Mouse (Mus musculus) embryo, embryonic 11.5 days (tissue): Measurements from ENCODE around the gene Ptgds.

ENCODE experiments used
- DNase-seq: peaks from one replicate; pipeline ENCODE4 v3.0.0-alpha.2; 2012; ENCODE audit warnings: low read depth, low spot score

Gene Ptgds

DNA sequence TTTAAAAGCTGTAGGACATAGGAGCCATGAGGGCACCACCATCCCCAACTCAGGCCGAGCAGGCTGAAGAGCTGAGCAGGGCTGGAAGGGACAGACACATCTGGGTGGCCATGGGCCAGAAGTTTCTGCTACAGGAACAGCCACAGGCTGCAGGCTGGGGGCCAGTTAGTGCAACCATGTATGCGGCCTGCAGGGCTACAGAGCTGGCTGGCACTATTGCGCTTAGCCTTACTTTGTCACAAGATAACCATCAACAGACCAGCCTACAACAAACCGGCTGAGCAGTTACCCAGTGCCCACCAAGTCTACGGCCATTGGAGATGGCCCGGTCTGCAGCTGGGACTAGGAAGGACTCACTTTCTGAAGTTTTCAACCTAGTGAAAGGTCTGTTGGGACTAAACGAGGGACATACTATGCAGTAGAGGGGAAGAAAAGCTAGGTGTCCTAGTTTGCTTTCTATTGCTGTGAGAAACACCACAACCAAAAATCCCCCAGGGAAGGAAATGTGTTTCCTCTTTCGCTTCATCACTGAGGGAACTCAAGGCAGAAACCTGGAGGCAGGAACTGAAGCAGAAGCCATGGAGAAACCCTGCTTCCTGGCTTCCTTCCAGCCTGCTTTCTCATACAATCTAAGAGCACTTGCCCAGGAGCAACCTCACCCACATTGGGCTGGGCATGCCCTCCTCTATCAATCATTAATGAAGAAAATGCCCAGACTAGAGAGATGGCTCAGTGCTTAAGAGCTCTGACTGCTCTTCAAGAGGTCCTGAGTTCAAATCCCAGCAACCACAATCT lies 18.8 kb downstream of the Ptgds start:
- no peak for DNase-seq

DNA sequence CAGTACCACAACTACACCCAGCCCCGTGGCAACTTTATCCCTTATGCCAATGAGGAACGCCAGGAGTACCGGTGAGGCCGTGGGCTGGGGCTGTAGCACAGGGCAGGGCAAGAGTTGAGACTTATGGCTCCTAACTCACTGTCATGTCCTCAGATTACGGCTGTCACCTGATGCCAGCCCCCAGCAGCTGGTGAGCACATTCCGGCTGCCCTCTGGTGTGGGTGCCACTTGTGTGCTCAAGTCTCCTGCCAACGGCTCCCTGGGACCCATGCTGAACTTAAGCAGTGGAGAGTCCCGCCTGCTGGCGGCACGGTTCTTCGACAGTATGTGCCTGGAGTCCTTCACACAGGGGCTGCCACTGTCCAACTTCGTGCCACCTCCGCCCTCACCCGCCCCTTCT lies 27.2 kb downstream of the Ptgds start:
- DNase-seq = no peak

DNA sequence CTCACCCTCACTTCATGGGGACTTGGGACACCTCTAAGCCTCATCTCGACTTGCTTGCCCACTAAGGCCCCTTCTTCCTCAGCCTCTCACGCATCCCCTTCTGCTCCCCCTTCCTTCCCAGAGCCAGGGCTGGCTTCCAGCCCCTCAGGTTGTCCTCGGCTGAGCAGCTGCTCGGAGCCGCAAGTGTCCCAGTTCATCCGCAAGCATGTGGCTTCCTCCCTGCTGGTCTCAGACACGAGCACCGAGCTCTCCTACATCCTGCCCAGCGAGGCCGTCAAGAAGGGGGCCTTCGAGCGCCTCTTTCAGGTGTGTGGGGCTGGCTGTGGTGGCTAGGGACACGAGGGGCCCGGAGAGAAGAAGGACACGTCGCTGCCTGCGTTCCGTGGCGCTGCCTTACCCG lies 28.8 kb downstream of the Ptgds start:
- no peak for DNase-seq

DNA sequence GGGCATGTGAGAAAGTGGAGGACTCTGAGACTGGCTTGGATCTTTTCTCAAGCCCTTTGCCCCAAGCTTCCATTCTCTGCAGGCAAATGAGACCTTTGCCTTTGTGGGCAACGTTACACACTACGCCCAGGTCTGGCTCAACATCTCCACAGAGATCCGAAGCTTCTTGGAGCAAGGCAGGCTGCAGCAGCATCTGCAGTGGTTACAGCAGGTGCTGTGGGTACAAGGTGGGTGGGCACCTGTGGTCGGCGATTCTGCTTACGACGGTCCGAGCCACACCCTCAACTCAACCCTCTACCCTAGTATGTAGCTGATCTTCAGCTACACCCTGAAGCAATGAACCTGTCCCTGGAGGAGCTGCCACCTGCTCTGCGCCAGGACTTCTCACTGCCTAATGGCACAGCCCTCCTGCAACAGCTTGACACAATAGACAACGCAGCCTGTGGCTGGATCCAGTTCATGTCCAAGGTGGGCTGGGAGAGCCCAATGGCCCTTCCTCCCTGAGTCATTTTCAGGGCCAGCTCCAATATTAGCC lies 33.5 kb downstream of the Ptgds start:
- DNase-seq = no peak

DNA sequence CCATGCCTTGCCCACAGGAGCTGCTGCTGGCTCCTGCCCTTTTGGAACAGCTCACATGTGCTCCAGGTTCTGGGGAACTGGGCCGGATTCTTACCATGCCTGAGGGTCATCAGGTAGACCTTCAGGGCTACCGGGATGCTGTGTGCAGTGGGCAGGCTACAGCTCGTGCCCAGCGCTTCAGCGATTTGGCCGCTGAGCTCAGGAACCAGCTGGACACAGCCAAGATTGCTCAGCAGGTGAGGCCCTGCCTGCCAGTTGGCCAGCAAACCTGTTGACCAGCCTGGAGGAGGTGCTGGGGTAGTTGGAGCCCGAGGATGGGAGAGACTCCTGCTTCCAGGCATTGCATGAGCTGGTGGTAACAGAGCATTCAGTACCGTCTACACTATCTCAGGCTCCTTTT lies 35.6 kb downstream of the Ptgds start:
- no peak for DNase-seq

DNA sequence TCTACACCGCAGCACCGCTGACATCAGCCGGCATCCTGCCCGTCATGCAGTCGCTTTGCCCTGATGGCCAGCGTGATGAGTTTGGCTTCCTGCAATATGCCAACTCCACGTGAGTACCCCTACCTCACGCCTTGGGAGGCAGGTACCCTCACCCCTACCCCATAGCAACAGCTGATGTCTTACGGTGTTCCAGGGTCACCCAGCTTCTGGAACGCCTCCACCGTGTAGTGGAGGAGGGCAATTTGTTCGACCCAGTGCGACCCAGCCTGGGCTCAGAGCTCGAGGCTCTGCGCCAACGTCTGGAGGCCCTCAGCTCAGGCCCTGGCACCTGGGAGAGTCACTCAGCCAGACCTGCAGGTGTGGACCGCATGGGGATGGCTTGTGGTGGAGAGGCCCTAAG lies 36.7 kb downstream of the Ptgds start:
- no peak for DNase-seq

DNA sequence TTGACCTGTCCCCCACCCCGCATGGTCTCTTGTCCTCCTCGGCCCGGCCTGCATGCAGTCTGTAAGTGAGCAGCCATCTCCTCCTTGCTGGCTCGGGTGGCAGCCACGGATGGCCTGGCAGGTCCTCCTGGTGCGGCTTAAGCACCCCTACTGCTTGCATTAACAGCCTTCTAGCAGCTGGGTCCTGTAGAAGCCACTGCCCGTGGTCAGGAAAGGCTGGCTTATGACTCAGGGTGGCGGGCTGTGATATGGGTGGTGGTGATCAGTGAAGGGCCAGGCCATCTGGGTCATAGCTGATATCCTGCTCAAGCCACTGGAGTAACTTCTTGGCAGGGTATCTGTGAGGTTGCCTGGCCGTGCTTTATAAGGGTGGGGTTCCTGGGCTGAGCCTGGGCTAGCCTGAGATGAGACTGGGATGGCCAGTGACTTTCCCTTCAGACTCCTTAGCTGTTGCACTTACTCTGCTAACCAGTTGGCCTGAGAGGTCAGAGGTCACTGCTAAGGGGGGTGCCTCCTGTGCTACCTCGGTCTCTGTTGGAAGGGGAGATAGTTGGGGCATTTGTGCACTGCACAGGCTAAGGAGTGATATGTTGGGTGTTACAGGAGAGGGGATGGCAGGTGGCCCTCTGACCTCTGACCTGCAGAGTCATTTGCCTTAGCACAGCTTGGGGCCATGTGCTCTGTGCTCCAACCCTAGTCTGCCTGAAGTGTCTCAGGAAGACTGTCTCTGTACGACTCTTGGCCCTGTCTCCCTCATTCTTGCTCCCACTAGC lies 37.3 kb downstream of the Ptgds start:
- DNase-seq = no peak

DNA sequence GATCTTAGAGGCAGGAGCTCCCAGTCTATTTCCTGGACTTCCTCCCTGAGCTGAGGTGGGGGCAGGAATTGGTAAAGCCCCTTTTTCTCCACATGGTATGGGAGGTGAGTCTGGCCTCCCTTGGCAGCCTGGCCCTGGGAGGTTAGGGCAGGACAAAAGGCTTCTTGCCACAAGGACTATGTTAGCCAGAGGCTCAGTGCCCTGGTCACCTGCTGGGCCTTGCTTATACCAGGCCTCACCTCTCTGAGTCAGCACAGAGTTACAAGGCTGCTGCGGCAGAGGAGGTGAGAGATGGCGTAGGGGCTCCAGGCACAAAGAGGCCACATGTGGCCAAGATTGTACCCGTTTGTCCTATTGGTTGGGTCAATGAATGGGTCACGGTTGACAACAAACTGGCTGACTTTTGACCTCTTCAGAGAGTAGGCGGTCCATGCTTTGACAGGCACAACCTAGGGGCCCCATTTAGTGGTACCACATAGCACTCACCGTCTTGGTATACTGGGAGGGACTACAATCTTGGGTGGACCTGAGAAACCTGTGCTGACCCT lies 38.5 kb downstream of the Ptgds start:
- DNase-seq = no peak

DNA sequence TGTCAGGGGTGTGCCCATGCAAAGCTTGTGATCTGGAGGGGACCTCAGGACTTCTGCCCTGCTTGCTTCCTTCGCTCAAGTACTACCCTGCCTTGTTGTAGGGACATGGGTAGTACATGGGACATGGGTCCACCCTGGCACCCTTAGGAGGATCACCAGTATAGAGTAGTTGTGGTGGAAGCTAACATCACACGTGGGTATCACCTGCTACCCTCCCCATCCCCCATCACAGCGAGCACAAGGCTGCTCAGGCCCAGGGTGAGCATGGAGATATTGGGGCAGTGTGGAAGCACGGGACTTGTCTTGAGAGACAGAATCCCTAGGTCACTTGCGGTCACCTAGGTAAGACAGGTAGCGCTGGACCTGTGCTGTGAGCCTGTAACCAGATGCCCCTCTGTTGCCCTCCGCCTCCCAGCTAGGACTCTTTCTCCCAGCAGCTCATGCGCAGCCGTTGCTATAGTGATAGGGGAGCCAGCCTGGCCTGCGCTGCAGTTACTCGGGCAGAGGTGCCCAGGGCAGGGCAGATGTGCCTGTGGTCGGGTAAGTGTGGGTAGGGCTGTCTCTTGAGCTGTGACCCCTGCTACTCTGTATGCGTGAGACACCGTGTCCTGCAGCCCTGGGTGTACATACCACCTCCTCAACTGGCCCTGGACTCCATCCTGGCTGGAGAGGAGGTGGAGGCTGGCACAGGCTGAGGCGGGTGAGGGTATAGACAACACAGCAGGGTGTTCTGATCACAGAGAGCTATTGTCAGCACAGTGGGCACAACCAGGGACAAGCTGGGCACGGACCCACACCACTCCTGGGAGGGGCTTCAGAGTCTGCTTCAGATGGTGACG lies 39.2 kb downstream of the Ptgds start:
- no peak for DNase-seq

DNA sequence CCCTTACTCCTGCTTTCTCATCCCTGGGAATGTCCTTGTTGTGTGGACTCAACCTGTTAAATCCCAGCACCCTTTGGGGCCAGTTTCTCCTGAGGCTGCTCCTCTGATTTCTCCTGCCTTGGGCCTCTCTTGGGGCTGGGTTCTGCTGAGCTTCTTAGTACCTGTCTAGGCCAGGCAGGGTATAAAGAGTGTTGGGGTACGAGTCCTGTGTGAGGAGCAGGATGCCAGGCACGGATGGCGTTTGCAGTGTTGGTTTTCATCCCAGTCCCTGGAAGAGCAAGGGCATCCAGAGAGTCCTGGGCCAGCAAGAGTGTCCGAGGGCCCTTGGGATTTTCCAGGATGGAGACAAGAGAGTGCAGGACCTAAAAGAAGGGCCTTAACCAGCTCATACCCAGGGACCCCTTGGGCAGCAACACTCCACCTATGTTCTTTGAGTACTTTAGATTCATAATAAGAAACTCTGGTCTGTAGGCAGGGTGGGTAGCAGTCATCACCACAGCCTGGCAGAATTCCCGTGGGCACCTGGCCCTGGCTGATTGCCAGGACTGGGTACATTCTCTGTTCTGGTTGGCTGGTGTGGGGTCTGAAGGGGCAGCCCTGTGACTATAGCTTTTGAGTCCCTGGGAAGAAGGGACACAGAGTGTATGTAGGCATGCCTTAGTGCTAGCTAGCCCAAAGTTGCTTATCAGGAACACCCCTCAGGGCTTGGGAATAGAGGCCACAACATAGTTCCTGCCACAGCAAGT lies 40.2 kb downstream of the Ptgds start:
- no peak for DNase-seq

DNA sequence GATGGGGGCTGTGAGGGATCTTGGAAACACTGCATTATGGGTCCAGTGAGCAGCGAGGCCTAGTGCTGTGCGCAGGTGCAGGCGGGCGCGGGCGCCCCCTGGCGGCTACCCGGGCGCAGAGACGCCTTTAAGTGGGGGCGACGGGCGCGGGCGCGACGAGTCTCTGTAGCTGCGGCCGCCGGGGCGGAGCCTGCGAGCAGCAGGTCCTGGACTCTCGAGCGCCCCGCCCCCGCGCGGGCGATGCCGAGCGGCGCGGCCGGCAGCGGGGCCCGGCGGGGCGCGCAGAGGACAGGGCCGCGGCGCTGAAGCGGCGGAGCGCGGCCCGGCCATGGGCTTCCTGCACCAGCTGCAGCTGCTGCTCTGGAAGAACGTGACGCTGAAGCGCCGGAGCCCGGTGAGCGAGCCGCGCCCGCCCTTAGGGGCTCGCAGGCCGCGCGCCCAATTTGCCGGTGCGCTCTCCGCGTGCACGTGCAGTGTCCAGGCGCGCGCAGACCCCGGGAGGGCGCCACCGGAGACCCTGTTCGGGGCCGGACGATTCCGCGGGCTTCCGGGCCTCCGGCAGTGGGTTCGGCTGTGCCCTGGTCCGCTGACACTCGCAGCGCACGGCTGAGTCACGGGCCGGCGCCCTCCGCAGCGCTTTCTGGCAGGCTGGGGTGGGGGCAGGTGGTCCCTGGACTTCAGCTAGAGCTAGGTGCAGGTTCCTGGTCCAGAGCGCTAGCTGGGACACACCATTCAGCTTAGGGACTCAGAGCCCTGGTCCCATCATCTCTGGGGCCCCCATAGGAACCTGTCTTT lies 41.2 kb downstream of the Ptgds start, which contains the start of gene Abca2:
TSS of gene Abca2 (plus strand) at position 262 of the 795 bp plus-strand sequence.
- peak; percentile 83 for DNase-seq

DNA sequence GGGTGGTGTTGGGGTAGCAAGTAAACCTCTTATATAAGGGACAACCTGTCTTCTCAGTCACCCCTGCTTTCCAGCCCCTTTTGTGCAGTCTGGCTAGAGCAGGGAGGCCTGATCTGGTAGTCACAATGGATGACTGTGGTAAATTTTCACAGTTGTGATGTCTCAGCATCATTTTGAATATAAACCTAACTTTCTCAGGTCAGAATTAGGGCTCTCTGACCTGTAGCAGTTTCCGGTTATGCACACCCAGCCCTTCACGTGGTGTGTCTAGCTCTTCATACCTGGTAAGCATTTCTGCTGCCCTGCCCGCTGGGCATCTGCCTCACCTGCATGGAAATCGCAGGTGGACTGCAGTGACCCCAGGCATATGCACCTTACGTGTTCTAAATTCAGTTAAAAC lies 42.6 kb downstream of the Ptgds start:
- DNase-seq = no peak

DNA sequence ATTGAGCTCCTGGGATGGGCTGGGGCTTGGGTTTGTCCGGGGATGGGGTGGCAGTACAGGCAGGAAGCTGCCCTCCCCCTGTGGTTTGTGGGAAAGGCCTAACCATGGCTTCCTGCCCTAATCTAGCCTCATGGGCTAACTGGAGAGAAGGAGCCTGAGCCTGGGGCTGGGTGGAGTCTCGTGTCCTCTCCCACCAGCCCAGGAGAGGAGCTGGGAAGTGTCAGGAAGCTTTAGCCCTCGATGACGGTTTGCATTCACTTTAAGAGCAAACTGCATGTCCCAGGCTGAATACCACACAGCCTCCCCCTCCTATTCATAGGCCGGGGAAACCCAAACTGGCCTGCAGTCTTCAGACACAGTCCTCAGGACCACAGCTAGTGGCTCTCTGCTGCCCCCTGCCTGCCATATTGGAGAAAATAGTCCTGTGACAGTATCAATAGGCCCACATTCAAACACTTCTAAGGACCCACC lies 43.1 kb downstream of the Ptgds start:
- peak; percentile 56 for DNase-seq

DNA sequence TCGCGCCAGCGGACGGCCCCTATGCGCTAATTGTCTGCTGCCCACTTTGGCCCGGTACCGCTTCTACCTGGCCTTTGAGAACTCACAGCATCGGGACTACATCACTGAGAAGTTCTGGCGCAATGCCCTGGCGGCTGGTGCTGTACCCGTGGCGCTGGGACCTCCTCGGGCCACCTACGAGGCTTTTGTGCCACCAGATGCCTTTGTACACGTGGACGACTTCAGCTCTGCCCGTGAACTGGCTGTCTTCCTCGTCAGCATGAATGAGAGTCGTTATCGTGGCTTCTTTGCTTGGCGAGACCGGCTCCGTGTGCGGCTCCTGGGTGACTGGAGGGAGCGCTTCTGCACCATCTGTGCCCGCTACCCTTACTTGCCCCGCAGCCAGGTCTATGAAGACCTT lies 44.4 kb downstream of the Ptgds start:
- DNase-seq = no peak

DNA sequence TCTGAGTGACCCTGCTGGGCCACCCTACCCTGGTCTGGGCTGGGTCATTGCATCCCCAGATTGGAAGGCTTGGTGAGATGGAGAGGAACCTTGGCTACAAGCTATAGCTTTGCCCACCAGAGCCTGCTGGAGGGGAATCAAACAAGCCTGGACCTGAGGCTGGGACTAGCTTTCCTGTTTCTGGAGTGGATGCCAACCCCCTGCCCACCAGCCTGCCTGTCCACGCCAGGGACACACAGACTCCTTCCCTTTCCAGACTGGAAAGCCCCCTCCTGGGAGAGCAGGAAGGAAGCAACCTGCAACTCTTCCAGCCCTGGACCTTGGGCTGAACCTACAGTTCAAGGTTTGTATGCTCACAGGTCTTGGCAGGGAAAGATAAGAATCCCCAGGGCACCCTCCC lies 46.2 kb downstream of the Ptgds start:
- DNase-seq = no peak

DNA sequence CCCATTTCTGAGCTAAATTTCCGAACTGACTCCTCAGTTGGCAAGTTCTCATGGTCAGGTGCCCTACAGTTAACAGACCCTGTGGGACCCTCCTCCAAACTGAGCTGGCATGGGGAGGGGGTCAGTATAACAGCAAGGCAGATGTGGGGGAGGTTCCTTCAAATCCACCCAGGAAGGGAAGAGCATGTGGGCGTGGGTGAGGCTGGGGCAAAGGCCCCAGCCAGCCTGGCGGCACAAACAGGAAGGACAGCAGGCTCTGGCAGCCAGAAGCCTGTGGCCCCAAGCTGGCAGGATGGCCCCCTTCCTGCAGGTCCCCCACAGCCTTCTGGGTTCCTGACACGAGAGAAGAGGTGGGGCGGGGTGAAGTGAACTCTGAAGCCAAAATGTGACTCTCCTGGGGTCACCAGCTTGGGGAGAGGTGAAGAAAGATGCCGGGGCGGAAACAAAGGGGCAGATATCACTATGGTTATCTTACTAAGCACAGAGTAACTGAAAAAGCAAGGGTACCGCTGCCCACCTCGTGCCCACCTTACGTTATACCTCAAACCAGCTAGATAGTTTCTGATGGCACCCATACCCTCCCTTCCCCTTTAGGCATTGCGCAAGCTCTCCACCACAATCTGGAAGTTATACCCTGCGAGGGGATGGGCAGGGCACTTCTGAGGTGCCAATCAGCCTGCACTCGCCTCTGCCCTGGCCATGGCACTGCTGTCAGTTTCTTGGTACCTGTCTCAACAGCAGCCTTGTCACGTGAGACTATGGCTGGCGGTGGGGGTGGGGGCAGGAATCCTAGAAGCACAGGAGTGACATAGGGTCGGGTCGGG lies 47.0 kb downstream of the Ptgds start, which contains the start of gene Fut7:
TSS of gene Fut7 (plus strand) at position 681 of the 824 bp plus-strand sequence.
- no peak for DNase-seq

DNA sequence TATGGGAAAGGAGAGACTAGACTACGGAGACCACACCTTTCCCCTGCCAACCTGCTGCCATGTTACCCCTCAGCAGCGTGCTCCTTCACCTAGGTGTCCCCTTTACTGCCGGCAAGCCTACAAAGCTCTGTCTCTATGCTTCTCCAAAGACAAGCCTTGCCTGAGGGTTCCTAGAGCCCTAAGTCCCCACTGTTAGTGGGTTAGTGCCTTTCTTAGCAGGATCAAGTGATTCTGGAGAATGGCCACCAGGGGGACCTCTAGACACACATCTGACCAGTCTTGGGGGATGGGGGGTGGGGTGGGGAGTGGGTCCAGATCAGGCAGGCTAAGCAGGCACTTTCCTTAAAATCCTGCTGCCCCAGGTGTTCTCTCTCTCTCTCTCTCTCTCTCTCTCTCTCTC lies 48.0 kb downstream of the Ptgds start:
- peak; percentile 62 for DNase-seq

DNA sequence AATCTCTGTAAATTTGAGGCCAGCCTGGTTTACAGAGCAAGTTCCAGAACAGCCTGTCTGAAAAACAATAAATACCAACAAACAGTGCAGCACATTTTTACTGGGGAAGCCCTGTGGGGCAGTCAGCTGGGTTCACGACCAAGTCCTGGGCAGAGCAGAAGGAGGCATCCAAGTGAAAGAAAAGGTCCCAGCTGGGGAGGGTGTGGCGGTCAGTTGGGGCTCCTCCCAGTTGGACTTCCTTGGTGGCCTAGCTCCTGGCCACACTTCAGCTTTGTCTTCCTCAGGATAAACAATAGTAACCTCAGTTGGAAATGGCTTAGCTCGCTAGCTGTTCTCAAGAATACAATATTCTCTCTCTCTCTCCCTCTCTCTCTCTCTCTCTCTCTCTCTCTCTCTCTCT lies 52.4 kb downstream of the Ptgds start:
- no peak for DNase-seq
